Mouse (Mus musculus) myocyte (in vitro differentiated cells): ENCODE measurements around the gene Dapk3.

Experiments
- CEBPB ChIP-seq: IDR thresholded peaks from 2 replicates; pipeline ENCODE4 v1.6.1; 2011; ENCODE audit warnings: mild to moderate bottlenecking, moderate library complexity; ENCODE audit not compliant: poor library complexity, insufficient read depth, severe bottlenecking
- E2F4 ChIP-seq: IDR thresholded peaks from one replicate; pipeline ENCODE4 v1.6.1; 2011; ENCODE audit warnings: mild to moderate bottlenecking, control low read depth, moderate library complexity; ENCODE audit not compliant: insufficient read depth
- MYOD1 ChIP-seq, 3 experiments: IDR thresholded peaks; one replicate each; pipeline ENCODE4 v1.6.1; 2011; ENCODE audit warnings: control low read depth in 2 of 3, low read depth in 2 of 3, mild to moderate bottlenecking in 2 of 3, moderate library complexity in 1 of 3; ENCODE audit not compliant: insufficient read length in 2 of 3, control insufficient read depth in 1 of 3
- POLR2A ChIP-seq: IDR thresholded peaks from one replicate; pipeline ENCODE4 v1.6.1; 2011; ENCODE audit warnings: low read depth, mild to moderate bottlenecking, control low read depth, moderate library complexity; ENCODE audit not compliant: insufficient read length

GRCm38 (mm10) chr10:81142551-81142981, 40.2 kb upstream of the Dapk3 start:
- TF ChIP-seq POLR2A (no peak), MYOD1 (IDR thresholded peaks at IDR 0.05; ENCODE audit: control insufficient read depth in 1 of 3, insufficient read length in 2 of 3, low read depth in 2 of 3) (no peak), CEBPB (no peak), E2F4 (no peak)
